Mouse (Mus musculus) testis, adult 2 months (tissue): ENCODE data around the gene Fam186b. TPM values are rescaled to one million over a fixed set of nuclear protein-coding genes. Genes with fewer than 3 reads are reported as not detected.

Experiments used
- H3K27ac ChIP-seq: fragments of 200-500 bp; 2 replicates; pipeline ENCODE4 v1.5.1; 2012; ENCODE audit warnings: low read depth, low read length; ENCODE audit not compliant: control insufficient read depth, insufficient read depth
- H3K27me3 ChIP-seq: fragments of 200-500 bp; 2 replicates; pipeline ENCODE4 v1.6.1; 2012; ENCODE audit warnings: mild to moderate bottlenecking, low read length, moderate library complexity; ENCODE audit not compliant: control insufficient read depth, insufficient read depth
- H3K36me3 ChIP-seq: fragments of 200-500 bp; 2 replicates; pipeline ENCODE4 v1.6.1; 2012; ENCODE audit warnings: mild to moderate bottlenecking, low read length; ENCODE audit not compliant: control insufficient read depth, insufficient read depth
- H3K4me1 ChIP-seq: fragments of 200-500 bp; 2 replicates; pipeline ENCODE4 v1.6.1; 2012; ENCODE audit warnings: low read length; ENCODE audit not compliant: control insufficient read depth, insufficient read depth
- H3K4me3 ChIP-seq: fragments of 200-500 bp; 2 replicates; pipeline ENCODE4 v1.5.1; 2012; ENCODE audit warnings: low read depth, mild to moderate bottlenecking, low read length, moderate library complexity, mixed read lengths; ENCODE audit not compliant: control insufficient read depth
- CTCF ChIP-seq: fragments of 200-500 bp; IDR thresholded peaks from 2 replicates; pipeline ENCODE4 v1.5.1; 2012; ENCODE audit warnings: low read depth, mild to moderate bottlenecking, inconsistent platforms, low read length, moderate library complexity; ENCODE audit not compliant: control insufficient read depth, insufficient read depth, insufficient replicate concordance
- POLR2A ChIP-seq: fragments of 200-500 bp; IDR thresholded peaks from 2 replicates; pipeline ENCODE4 v1.6.1; 2012; ENCODE audit warnings: low read depth, mild to moderate bottlenecking, inconsistent platforms, low read length, moderate library complexity; ENCODE audit not compliant: control insufficient read depth
- polyA plus RNA-seq: library from polyadenylated mRNA; depleted of rRNA; stranded (reverse); fragments of >200 nt; gene quantifications from 2 replicates; pipeline ENCODE4 v1.2.3, GENCODE M21; 2012

Gene Fam186b
- polyA plus RNA-seq, 1 experiment = 57.2 TPM

GRCm38 (mm10) chr15:99319411-99319871 is 23.8 kb upstream of the Fam186b start:
- Histone ChIP-seq H3K27ac (no peak overlapping the region), H3K27me3 (no peaks in the 10 kb centered on the region), H3K36me3 (peaks cover 2% of the 10 kb centered on the region), H3K4me1 (no peaks in the 10 kb centered on the region), H3K4me3 (no peak overlapping the region)
- no peak for TF ChIP-seq POLR2A

- H3K36me3 ChIP-seq = peaks cover 2% of the 10 kb centered on the region
- H3K27me3 ChIP-seq = no peaks in the 10 kb centered on the region
- H3K4me1 ChIP-seq = no peaks in the 10 kb centered on the region
- no peak overlapping the region; the same call in 1 of the 2 replicates for H3K27ac ChIP-seq
- H3K4me3 ChIP-seq = no peak overlapping the region
- TF ChIP-seq POLR2A (no peak), CTCF (no peak)
These were observed 23.2 kb upstream of the Fam186b start for GRCm38 (mm10) chr15:99318861-99319410.

GRCm38 (mm10) chr15:99318071-99318470 is 22.4 kb upstream of the Fam186b start:
- no peak for TF ChIP-seq POLR2A
- no peak for TF ChIP-seq CTCF
- H3K4me1 ChIP-seq = no peaks in the 10 kb centered on the region
- no peak overlapping the region for H3K4me3 ChIP-seq
- peaks cover 2% of the 10 kb centered on the region for H3K36me3 ChIP-seq
- H3K27me3 ChIP-seq = no peaks in the 10 kb centered on the region
- no peak overlapping the region for H3K27ac ChIP-seq

- H3K36me3 ChIP-seq = peaks cover 2% of the 10 kb centered on the region
- no peaks in the 10 kb centered on the region for H3K4me1 ChIP-seq
- H3K27ac ChIP-seq = no peak overlapping the region
- no peak overlapping the region for H3K4me3 ChIP-seq
- H3K27me3 ChIP-seq = no peaks in the 10 kb centered on the region
- TF ChIP-seq POLR2A = no peak
- TF ChIP-seq CTCF = no peak
These were observed 21.6 kb upstream of the Fam186b start for GRCm38 (mm10) chr15:99317267-99317651.

GRCm38 (mm10) chr15:99316314-99317266 is 20.9 kb upstream of the Fam186b start:
- Histone ChIP-seq H3K36me3 (peaks cover 2% of the 10 kb centered on the region), H3K4me3 (no peak overlapping the region), H3K27me3 (no peaks in the 10 kb centered on the region), H3K27ac (no peak overlapping the region), H3K4me1 (no peaks in the 10 kb centered on the region)
- TF ChIP-seq POLR2A (no peak), CTCF (peak; percentile 48; the same call in 1 of the 2 replicates)

- H3K27ac ChIP-seq = no peak overlapping the region
- H3K36me3 ChIP-seq = peaks cover 4% of the 10 kb centered on the region
- no peaks in the 10 kb centered on the region for H3K4me1 ChIP-seq
- no peak for TF ChIP-seq POLR2A
- no peak for TF ChIP-seq CTCF
- H3K4me3 ChIP-seq = no peak overlapping the region
- H3K27me3 ChIP-seq = no peaks in the 10 kb centered on the region
These were observed 19.2 kb upstream of the Fam186b start for GRCm38 (mm10) chr15:99314891-99315290.

GRCm38 (mm10) chr15:99310617-99311016 is 14.9 kb upstream of the Fam186b start:
- no peak overlapping the region for H3K4me3 ChIP-seq
- no peaks in the 10 kb centered on the region for H3K4me1 ChIP-seq
- TF ChIP-seq POLR2A (no peak), CTCF (no peak)
- no peaks in the 10 kb centered on the region for H3K27me3 ChIP-seq
- peaks cover 14% of the 10 kb centered on the region for H3K36me3 ChIP-seq
- no peak overlapping the region for H3K27ac ChIP-seq
